Mouse (Mus musculus): Measurements from ENCODE around the gene Taf12. TPM values are rescaled to one million over a fixed set of nuclear protein-coding genes. Genes with fewer than 3 reads are reported as not detected.

The Taf12 gene
- polyA plus RNA-seq, 1 experiment from 2014 or later = 23.9 TPM

DNA sequence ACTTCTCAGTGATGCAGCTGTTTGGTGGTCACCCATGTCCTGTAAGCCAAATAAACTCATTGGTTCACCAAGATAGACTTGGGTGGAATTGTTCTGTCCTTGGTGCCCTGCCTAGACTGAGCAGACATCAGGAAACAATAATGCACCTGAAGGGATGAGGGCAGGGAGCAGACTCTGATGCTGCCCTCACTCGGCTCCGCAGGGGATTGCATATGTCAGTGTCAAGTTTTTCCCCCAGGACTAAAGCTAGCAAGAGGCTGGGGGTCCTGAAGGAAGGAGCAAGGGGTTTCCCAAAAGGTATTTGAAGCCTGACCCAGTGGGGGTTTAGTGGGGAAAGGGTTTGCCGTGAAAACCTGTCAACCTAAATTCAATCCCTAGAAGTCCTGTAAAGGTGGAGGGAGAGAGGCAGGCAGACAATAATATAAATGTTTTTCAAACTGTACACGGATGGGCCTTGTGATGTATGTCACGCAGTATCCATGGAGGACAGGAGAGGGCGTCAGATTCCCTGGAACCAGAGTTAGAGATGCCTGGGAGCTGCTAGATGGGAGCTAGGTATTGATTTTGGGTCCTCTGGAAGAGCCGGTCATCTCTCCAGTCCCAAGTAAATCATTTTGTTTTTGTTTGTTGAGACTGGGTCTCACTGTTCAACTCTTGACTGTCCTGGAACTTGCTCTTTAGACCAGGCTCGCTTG, 21.7 kb downstream of the Taf12 start:
- no peak for ATAC-seq (ENCODE audit: low FRiP score, low TSS enrichment)
- TF ChIP-seq CTCF (IDR thresholded peaks at IDR 0.05; ENCODE audit: low read depth) (peak; percentile 30), EP300 (optimal IDR thresholded peaks at IDR 0.05) (no peak)
- no peak for DNase-seq (ENCODE audit: low spot score)
- Histone ChIP-seq H3K4me3 (ENCODE audit: low read depth, low read length) (no peak overlapping the region), H3K4me2 (replicated peaks; ENCODE audit: low read depth) (no peak overlapping the region), H3K9me3 (ENCODE audit: control insufficient read depth, low read length) (no peaks in the 10 kb centered on the region), H3K9ac (ENCODE audit: low read length) (no peak overlapping the region), H3K27ac (replicated peaks) (no peak overlapping the region), H3K4me1 (replicated peaks; ENCODE audit: control insufficient read depth, insufficient read depth) (no peaks in the 10 kb centered on the region), H3K36me3 (ENCODE audit: control insufficient read depth, insufficient read depth, low read length) (peaks cover 7% of the 10 kb centered on the region; the same call in 1 of the 2 replicates), H3K27me3 (ENCODE audit: control insufficient read depth, insufficient read depth, low read length) (no peaks in the 10 kb centered on the region)
- 44% methylated on average over 8 of the region's 8 CpGs for WGBS

DNA sequence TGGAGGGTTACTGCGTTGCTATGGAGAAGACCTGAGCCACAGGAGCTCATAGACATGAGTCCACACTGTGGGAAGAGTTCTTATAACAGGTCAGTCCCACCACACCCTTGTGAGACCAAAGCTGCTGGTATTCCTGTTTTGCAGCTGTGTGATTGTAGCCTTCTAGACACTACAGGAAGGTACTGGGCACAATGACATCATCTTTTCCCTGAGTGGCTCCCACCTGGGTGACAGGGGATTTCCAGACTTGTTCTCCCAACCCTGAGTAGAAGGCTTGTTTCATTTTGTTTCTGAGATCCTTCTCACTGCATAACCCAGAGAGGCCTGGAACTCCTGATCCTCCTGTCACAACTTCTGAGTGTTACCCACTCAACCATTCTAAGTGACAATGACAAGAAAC, 25.7 kb downstream of the Taf12 start:
- H3K4me2 ChIP-seq (replicated peaks; ENCODE audit: low read depth) = no peak overlapping the region
- ATAC-seq (ENCODE audit: low FRiP score, low TSS enrichment) (no peak), DNase-seq (ENCODE audit: low spot score) (no peak)
- TF ChIP-seq CTCF (IDR thresholded peaks at IDR 0.05; ENCODE audit: low read depth) = no peak
- TF ChIP-seq EP300 (optimal IDR thresholded peaks at IDR 0.05) = no peak
- no peaks in the 10 kb centered on the region for H3K9me3 ChIP-seq (ENCODE audit: control insufficient read depth, low read length)
- H3K4me1 ChIP-seq (replicated peaks; ENCODE audit: control insufficient read depth, insufficient read depth) = peaks cover 3% of the 10 kb centered on the region; the same call in 1 of the 2 replicates
- H3K4me3 ChIP-seq (ENCODE audit: low read depth, low read length) = no peak overlapping the region
- no peaks in the 10 kb centered on the region for H3K36me3 ChIP-seq (ENCODE audit: control insufficient read depth, insufficient read depth, low read length)
- H3K9ac ChIP-seq (ENCODE audit: low read length) = no peak overlapping the region
- H3K27ac ChIP-seq (replicated peaks) = no peak overlapping the region
- no peaks in the 10 kb centered on the region for H3K27me3 ChIP-seq (ENCODE audit: control insufficient read depth, insufficient read depth, low read length)
- 77% methylated on average over 1 of the region's 1 CpGs for WGBS

- TF ChIP-seq CTCF (IDR thresholded peaks at IDR 0.05; ENCODE audit: low read depth) (no peak), EP300 (optimal IDR thresholded peaks at IDR 0.05) (no peak)
These were observed 27.3 kb downstream of the Taf12 start for GRCm38 (mm10) chr4:132301486-132301885.

GRCm38 (mm10) chr4:132301965-132302938, 28.1 kb downstream of the Taf12 start:
- Histone ChIP-seq H3K27ac (replicated peaks) (peak overlapping the region; percentile 40; the same call in 1 of the 2 replicates), H3K4me1 (replicated peaks; ENCODE audit: control insufficient read depth, insufficient read depth) (peaks cover 3% of the 10 kb centered on the region; the same call in 1 of the 2 replicates)
- no peak for DNase-seq (ENCODE audit: low spot score)

More at GRCm38 (mm10) chr4:132301486-132301885, 27.3 kb downstream of the Taf12 start:
- Histone ChIP-seq H3K36me3 (ENCODE audit: control insufficient read depth, insufficient read depth, low read length) (no peaks in the 10 kb centered on the region), H3K4me2 (replicated peaks; ENCODE audit: low read depth) (no peak overlapping the region), H3K9me3 (ENCODE audit: control insufficient read depth, low read length) (no peaks in the 10 kb centered on the region), H3K4me1 (replicated peaks; ENCODE audit: control insufficient read depth, insufficient read depth) (peaks cover 3% of the 10 kb centered on the region; the same call in 1 of the 2 replicates), H3K27me3 (ENCODE audit: control insufficient read depth, insufficient read depth, low read length) (no peaks in the 10 kb centered on the region), H3K27ac (replicated peaks) (0 out of 2 replicates have a peak overlapping the region, but pooled peaks have one; percentile 13), H3K4me3 (ENCODE audit: low read depth, low read length) (no peak overlapping the region), H3K9ac (ENCODE audit: low read length) (no peak overlapping the region)
- DNase-seq (ENCODE audit: low spot score) (no peak), ATAC-seq (ENCODE audit: low FRiP score, low TSS enrichment) (no peak)
- 74% methylated on average over 6 of the region's 6 CpGs for WGBS

GRCm38 (mm10) chr4:132302939-132303479, 28.8 kb downstream of the Taf12 start, which contains the start of gene Rab42:
Gene Rab42, minus strand, starts transcription at chr4:132303385.
- H3K27ac ChIP-seq (replicated peaks) = peak within 1 kb of the TSS; percentile 40; the same call in 1 of the 2 replicates
- peak within 1 kb of the TSS; percentile 49 for H3K4me3 ChIP-seq (ENCODE audit: low read depth, low read length)
- peaks cover 3% of the 10 kb centered on the region; the same call in 1 of the 2 replicates for H3K4me1 ChIP-seq (replicated peaks; ENCODE audit: control insufficient read depth, insufficient read depth)
- peak; percentile 34; the same call in 1 of the 2 replicates for TF ChIP-seq CTCF (IDR thresholded peaks at IDR 0.05; ENCODE audit: low read depth)
- no peak for TF ChIP-seq EP300 (optimal IDR thresholded peaks at IDR 0.05)
- peak; percentile 85 for ATAC-seq (ENCODE audit: low FRiP score, low TSS enrichment)
- H3K9me3 ChIP-seq (ENCODE audit: control insufficient read depth, low read length) = no peaks in the 10 kb centered on the region
- under 1% methylated on average over 27 of the region's 31 CpGs for WGBS
- H3K36me3 ChIP-seq (ENCODE audit: control insufficient read depth, insufficient read depth, low read length) = no peaks in the 10 kb centered on the region
- no peaks in the 10 kb centered on the region for H3K27me3 ChIP-seq (ENCODE audit: control insufficient read depth, insufficient read depth, low read length)
- peak within 1 kb of the TSS; percentile 57 for H3K9ac ChIP-seq (ENCODE audit: low read length)
- DNase-seq (ENCODE audit: low spot score) = peak; percentile 83
- H3K4me2 ChIP-seq (replicated peaks; ENCODE audit: low read depth) = peak within 1 kb of the TSS; percentile 64

More at GRCm38 (mm10) chr4:132301965-132302938, 28.1 kb downstream of the Taf12 start:
- peak overlapping the region; percentile 64 for H3K4me2 ChIP-seq (replicated peaks; ENCODE audit: low read depth)
- H3K4me3 ChIP-seq (ENCODE audit: low read depth, low read length) = peak overlapping the region; percentile 49
- 63% methylated on average over 16 of the region's 16 CpGs for WGBS
- H3K27me3 ChIP-seq (ENCODE audit: control insufficient read depth, insufficient read depth, low read length) = no peaks in the 10 kb centered on the region
- no peaks in the 10 kb centered on the region for H3K9me3 ChIP-seq (ENCODE audit: control insufficient read depth, low read length)
- H3K36me3 ChIP-seq (ENCODE audit: control insufficient read depth, insufficient read depth, low read length) = no peaks in the 10 kb centered on the region
- TF ChIP-seq EP300 (optimal IDR thresholded peaks at IDR 0.05) (no peak), CTCF (IDR thresholded peaks at IDR 0.05; ENCODE audit: low read depth) (no peak)
- H3K9ac ChIP-seq (ENCODE audit: low read length) = peak overlapping the region; percentile 57
- ATAC-seq (ENCODE audit: low FRiP score, low TSS enrichment) = no peak; the same call in 1 of the 2 replicates
